Mouse (Mus musculus) liver, postnatal 0 days (tissue): ENCODE measurements around the gene 1700034J05Rik. TPM values are rescaled to one million over a fixed set of nuclear protein-coding genes. Genes with fewer than 3 reads are reported as not detected.

Source experiments
- ATAC-seq: fragments of 200-750 bp; cut with Nextera tagmentation; 2 replicates; pipeline ENCODE4 v1.8.0; 2017; ENCODE audit warnings: mild to moderate bottlenecking, moderate library complexity
- DNase-seq: peaks from one replicate; pipeline ENCODE4 v3.0.0-alpha.2; 2016
- H3K27ac ChIP-seq: fragments of 300-500 bp; sonication (generic); 2 replicates; pipeline ENCODE4 v1.5.1; 2014; ENCODE audit warnings: antibody characterized with exemption, moderate library complexity, mild to moderate bottlenecking, low read depth
- H3K27me3 ChIP-seq: fragments of 300-500 bp; sonication (generic); 2 replicates; pipeline ENCODE4 v1.6.1; 2014; ENCODE audit warnings: low read length, control low read depth, mixed read lengths; ENCODE audit not compliant: insufficient read depth
- H3K36me3 ChIP-seq: fragments of 300-500 bp; sonication (generic); replicated peaks from 2 replicates; pipeline ENCODE4 v1.6.1; 2014; ENCODE audit warnings: mild to moderate bottlenecking, control low read depth, low read length, moderate library complexity, mixed read lengths; ENCODE audit not compliant: insufficient read depth
- H3K4me1 ChIP-seq: fragments of 300-500 bp; sonication (generic); 2 replicates; pipeline ENCODE4 v1.6.1; 2014; ENCODE audit warnings: antibody characterized with exemption, mild to moderate bottlenecking, control low read depth; ENCODE audit not compliant: insufficient read depth
- H3K4me2 ChIP-seq: fragments of 300-500 bp; sonication (generic); 2 replicates; pipeline ENCODE4 v1.6.1; 2014; ENCODE audit warnings: low read depth, mild to moderate bottlenecking, low read length, moderate library complexity, mixed read lengths
- H3K4me3 ChIP-seq: fragments of 300-500 bp; sonication (generic); 2 replicates; pipeline ENCODE4 v1.5.1; 2014; ENCODE audit warnings: low read depth, low read length
- H3K9ac ChIP-seq: fragments of 300-500 bp; sonication (generic); replicated peaks from 2 replicates; pipeline ENCODE4 v1.6.1; 2014; ENCODE audit warnings: mild to moderate bottlenecking, moderate library complexity
- H3K9me3 ChIP-seq: fragments of 300-500 bp; sonication (generic); 2 replicates; pipeline ENCODE4 v1.6.1; 2016; ENCODE audit warnings: mild to moderate bottlenecking, control low read depth, low read length, mixed read lengths
- CTCF ChIP-seq: sonication (generic); IDR thresholded peaks from 2 replicates; pipeline ENCODE4 v1.5.1; 2016; ENCODE audit warnings: antibody characterized with exemption, low read depth
- EP300 ChIP-seq: IDR thresholded peaks from 2 replicates; pipeline ENCODE4 v1.6.1; 2016; ENCODE audit warnings: antibody characterized with exemption, low read depth, mild to moderate bottlenecking
- WGBS: fragments of 180-500 bp; shearing (Covaris S2); extraction: QIAGEN DNeasy Blood & Tissue Kit; methylation state at CpG from one replicate; pipeline ENCODE4 v1.1.7; 2014; ENCODE audit not compliant: insufficient replicate concordance; 5-methylcytosine and 5-hydroxymethylcytosine counted together
- polyA plus RNA-seq: library from polyadenylated mRNA; unstranded; fragments of >200 nt; fragmentation: Nextera tagmentation; extraction: Ambion mirVana; gene quantifications from 2 replicates; pipeline ENCODE4 v1.2.1, GENCODE M21; 2015

1700034J05Rik gene
- polyA plus RNA-seq, 1 experiment from 2014 or later = 0.05 TPM

- DNase-seq (no peak), ATAC-seq (no peak)
- Histone ChIP-seq H3K9me3 (no peaks in the 10 kb centered on the region), H3K4me1 (peaks cover 6% of the 10 kb centered on the region; the same call in 1 of the 2 replicates), H3K36me3 (no peaks in the 10 kb centered on the region), H3K27me3 (no peaks in the 10 kb centered on the region), H3K4me3 (no peak overlapping the region), H3K4me2 (no peak overlapping the region), H3K9ac (no peak overlapping the region), H3K27ac (no peak overlapping the region)
- TF ChIP-seq EP300 = no peak
- TF ChIP-seq CTCF = no peak
- WGBS = 80% methylated on average over 8 of the region's 8 CpGs
Measured at GRCm38 (mm10) chr6:146976446-146976845, 22.2 kb upstream of the 1700034J05Rik start.

- Histone ChIP-seq H3K9ac (no peak overlapping the region), H3K27ac (no peak overlapping the region), H3K36me3 (no peaks in the 10 kb centered on the region), H3K27me3 (no peaks in the 10 kb centered on the region), H3K4me2 (no peak overlapping the region), H3K4me3 (no peak overlapping the region), H3K4me1 (peaks cover 6% of the 10 kb centered on the region; the same call in 1 of the 2 replicates), H3K9me3 (no peaks in the 10 kb centered on the region)
- ATAC-seq (no peak), DNase-seq (no peak)
- no peak for TF ChIP-seq CTCF
- TF ChIP-seq EP300 = no peak
Measured at GRCm38 (mm10) chr6:146973830-146974229, 19.6 kb upstream of the 1700034J05Rik start.

GRCm38 (mm10) chr6:146973406-146973805, 19.2 kb upstream of the 1700034J05Rik start:
- Histone ChIP-seq H3K4me2 (no peak overlapping the region), H3K27ac (no peak overlapping the region), H3K36me3 (no peaks in the 10 kb centered on the region), H3K4me1 (peaks cover 6% of the 10 kb centered on the region; the same call in 1 of the 2 replicates), H3K4me3 (no peak overlapping the region), H3K27me3 (no peaks in the 10 kb centered on the region), H3K9me3 (no peaks in the 10 kb centered on the region), H3K9ac (no peak overlapping the region)
- no peak for ATAC-seq
- DNase-seq = no peak
- TF ChIP-seq EP300 (no peak), CTCF (no peak)
- 89% methylated on average over 2 of the region's 2 CpGs for WGBS

- DNase-seq = no peak
- H3K4me2 ChIP-seq = no peak overlapping the region
- ATAC-seq = no peak
- no peaks in the 10 kb centered on the region for H3K36me3 ChIP-seq
- no peak overlapping the region for H3K9ac ChIP-seq
- H3K4me1 ChIP-seq = peaks cover 10% of the 10 kb centered on the region
- no peak overlapping the region for H3K27ac ChIP-seq
- WGBS = 37% methylated on average over 1 of the region's 1 CpGs
- H3K27me3 ChIP-seq = no peaks in the 10 kb centered on the region
- H3K4me3 ChIP-seq = no peak overlapping the region
- TF ChIP-seq EP300 = no peak
- no peak for TF ChIP-seq CTCF
- no peaks in the 10 kb centered on the region for H3K9me3 ChIP-seq
Measured at GRCm38 (mm10) chr6:146972740-146973139, 18.5 kb upstream of the 1700034J05Rik start.

- no peaks in the 10 kb centered on the region for H3K9me3 ChIP-seq
- peaks cover 16% of the 10 kb centered on the region for H3K4me1 ChIP-seq
- 79% methylated on average over 6 of the region's 6 CpGs for WGBS
- H3K4me3 ChIP-seq = no peak overlapping the region
- no peak for ATAC-seq
- no peaks in the 10 kb centered on the region for H3K27me3 ChIP-seq
- no peak for TF ChIP-seq CTCF
- TF ChIP-seq EP300 = no peak
- H3K4me2 ChIP-seq = no peak overlapping the region
- no peak overlapping the region for H3K27ac ChIP-seq
- H3K9ac ChIP-seq = no peak overlapping the region
- no peak for DNase-seq
- no peaks in the 10 kb centered on the region for H3K36me3 ChIP-seq
Measured at GRCm38 (mm10) chr6:146972009-146972408, 17.8 kb upstream of the 1700034J05Rik start.

GRCm38 (mm10) chr6:146971366-146971765, 17.1 kb upstream of the 1700034J05Rik start:
- ATAC-seq = no peak
- Histone ChIP-seq H3K27ac (no peak overlapping the region), H3K27me3 (no peaks in the 10 kb centered on the region), H3K4me1 (peaks cover 16% of the 10 kb centered on the region), H3K36me3 (no peaks in the 10 kb centered on the region), H3K9ac (no peak overlapping the region), H3K4me2 (no peak overlapping the region), H3K9me3 (no peaks in the 10 kb centered on the region), H3K4me3 (no peak overlapping the region)
- 49% methylated on average over 3 of the region's 3 CpGs for WGBS
- DNase-seq = no peak
- TF ChIP-seq EP300 (no peak), CTCF (no peak)

GRCm38 (mm10) chr6:146970811-146971210, 16.6 kb upstream of the 1700034J05Rik start:
- Histone ChIP-seq H3K9me3 (no peaks in the 10 kb centered on the region), H3K9ac (no peak overlapping the region), H3K27me3 (no peaks in the 10 kb centered on the region), H3K4me3 (no peak overlapping the region), H3K36me3 (no peaks in the 10 kb centered on the region), H3K27ac (no peak overlapping the region), H3K4me2 (no peak overlapping the region), H3K4me1 (peaks cover 21% of the 10 kb centered on the region)
- DNase-seq (no peak), ATAC-seq (no peak)
- WGBS = 75% methylated on average over 3 of the region's 3 CpGs
- no peak for TF ChIP-seq EP300
- no peak for TF ChIP-seq CTCF
